Mouse (Mus musculus): ENCODE measurements around the gene Zfp609. TPM values are rescaled to one million over a fixed set of nuclear protein-coding genes. Genes with fewer than 3 reads are reported as not detected.
A peak's percentile ranks its signal among the peaks of the same experiment; 100 is the strongest.

Gene Zfp609
- total and polyA plus RNA-seq, 2 experiments from 2014 or later: 5.0 to 9.8 TPM

GRCm38 (mm10) chr9:65794313-65794712, 33.1 kb downstream of the Zfp609 start:
- Histone ChIP-seq H3K36me3 (ENCODE audit: insufficient read depth) (no peaks in the 10 kb centered on the region), H3K4me1 (ENCODE audit: insufficient read depth) (peaks cover 16% of the 10 kb centered on the region; the same call in 1 of the 2 replicates), H3K9ac (no peak overlapping the region), H3K9me3 (ENCODE audit: low read length) (no peaks in the 10 kb centered on the region), H3K4me3 (ENCODE audit: low read depth, low read length) (no peak overlapping the region), H3K4me2 (ENCODE audit: low read depth) (no peak overlapping the region), H3K27ac (ENCODE audit: low read depth, low read length) (no peak overlapping the region), H3K27me3 (ENCODE audit: insufficient read depth, low read length) (no peaks in the 10 kb centered on the region)
- WGBS: 29% methylated on average over 7 of the region's 7 CpGs
- no peak for ATAC-seq
- DNase-seq: no peak
- TF ChIP-seq CTCF (IDR thresholded peaks at IDR 0.05; ENCODE audit: low read depth): no peak

- no peak for TF ChIP-seq CTCF (IDR thresholded peaks at IDR 0.05; ENCODE audit: low read depth)
- no peak for DNase-seq
- H3K27ac ChIP-seq (ENCODE audit: low read depth, low read length): no peak overlapping the region
These were observed 33.9 kb downstream of the Zfp609 start for GRCm38 (mm10) chr9:65793506-65793905.

GRCm38 (mm10) chr9:65793086-65793485, 34.3 kb downstream of the Zfp609 start:
- H3K27ac ChIP-seq (ENCODE audit: low read depth, low read length): no peak overlapping the region
- peak; percentile 25; the same call in 1 of the 2 replicates for ATAC-seq
- H3K36me3 ChIP-seq (ENCODE audit: insufficient read depth): no peaks in the 10 kb centered on the region
- no peak overlapping the region for H3K4me3 ChIP-seq (ENCODE audit: low read depth, low read length)
- no peaks in the 10 kb centered on the region for H3K27me3 ChIP-seq (ENCODE audit: insufficient read depth, low read length)
- WGBS: 23% methylated on average over 3 of the region's 3 CpGs
- H3K4me2 ChIP-seq (ENCODE audit: low read depth): no peak overlapping the region
- TF ChIP-seq CTCF (IDR thresholded peaks at IDR 0.05; ENCODE audit: low read depth): no peak
- peaks cover 20% of the 10 kb centered on the region for H3K4me1 ChIP-seq (ENCODE audit: insufficient read depth)
- H3K9ac ChIP-seq: no peak overlapping the region
- DNase-seq: peak; percentile 33
- no peaks in the 10 kb centered on the region for H3K9me3 ChIP-seq (ENCODE audit: low read length)

More at GRCm38 (mm10) chr9:65793506-65793905, 33.9 kb downstream of the Zfp609 start:
- H3K4me1 ChIP-seq (ENCODE audit: insufficient read depth): peaks cover 16% of the 10 kb centered on the region
- H3K4me3 ChIP-seq (ENCODE audit: low read depth, low read length): no peak overlapping the region
- ATAC-seq: peak; percentile 45; the same call in 1 of the 2 replicates
- no peak overlapping the region for H3K9ac ChIP-seq
- H3K9me3 ChIP-seq (ENCODE audit: low read length): no peaks in the 10 kb centered on the region
- no peaks in the 10 kb centered on the region for H3K27me3 ChIP-seq (ENCODE audit: insufficient read depth, low read length)
- H3K36me3 ChIP-seq (ENCODE audit: insufficient read depth): no peaks in the 10 kb centered on the region
- no peak overlapping the region for H3K4me2 ChIP-seq (ENCODE audit: low read depth)
- 69% methylated on average over 3 of the region's 3 CpGs for WGBS

- Histone ChIP-seq H3K4me3 (ENCODE audit: low read depth, low read length) (no peak overlapping the region), H3K9ac (no peak overlapping the region), H3K4me1 (ENCODE audit: insufficient read depth) (peaks cover 32% of the 10 kb centered on the region), H3K27ac (ENCODE audit: low read depth, low read length) (no peak overlapping the region), H3K4me2 (ENCODE audit: low read depth) (no peak overlapping the region), H3K36me3 (ENCODE audit: insufficient read depth) (no peaks in the 10 kb centered on the region), H3K9me3 (ENCODE audit: low read length) (no peaks in the 10 kb centered on the region), H3K27me3 (ENCODE audit: insufficient read depth, low read length) (no peaks in the 10 kb centered on the region)
- no peak for ATAC-seq
- TF ChIP-seq CTCF (IDR thresholded peaks at IDR 0.05; ENCODE audit: low read depth): no peak
- no peak for DNase-seq
These were observed 35.5 kb downstream of the Zfp609 start for GRCm38 (mm10) chr9:65791846-65792245.

- Histone ChIP-seq H3K9ac (no peak overlapping the region), H3K27ac (ENCODE audit: low read depth, low read length) (0 out of 2 replicates have a peak overlapping the region, but pooled peaks have one; percentile 6), H3K9me3 (ENCODE audit: low read length) (no peaks in the 10 kb centered on the region), H3K4me2 (ENCODE audit: low read depth) (no peak overlapping the region), H3K36me3 (ENCODE audit: insufficient read depth) (no peaks in the 10 kb centered on the region), H3K4me3 (ENCODE audit: low read depth, low read length) (no peak overlapping the region), H3K27me3 (ENCODE audit: insufficient read depth, low read length) (no peaks in the 10 kb centered on the region), H3K4me1 (ENCODE audit: insufficient read depth) (peaks cover 35% of the 10 kb centered on the region)
- WGBS: 69% methylated on average over 4 of the region's 4 CpGs
- no peak for TF ChIP-seq CTCF (IDR thresholded peaks at IDR 0.05; ENCODE audit: low read depth)
- ATAC-seq (no peak), DNase-seq (no peak)
These were observed 36.3 kb downstream of the Zfp609 start for GRCm38 (mm10) chr9:65791106-65791505.

- Histone ChIP-seq H3K4me1 (ENCODE audit: insufficient read depth) (peaks cover 35% of the 10 kb centered on the region), H3K36me3 (ENCODE audit: insufficient read depth) (no peaks in the 10 kb centered on the region), H3K9ac (no peak overlapping the region), H3K27ac (ENCODE audit: low read depth, low read length) (no peak overlapping the region), H3K9me3 (ENCODE audit: low read length) (no peaks in the 10 kb centered on the region), H3K4me3 (ENCODE audit: low read depth, low read length) (no peak overlapping the region), H3K27me3 (ENCODE audit: insufficient read depth, low read length) (no peaks in the 10 kb centered on the region), H3K4me2 (ENCODE audit: low read depth) (no peak overlapping the region)
- no peak for ATAC-seq
- 95% methylated on average over 3 of the region's 3 CpGs for WGBS
- no peak for DNase-seq
- no peak for TF ChIP-seq CTCF (IDR thresholded peaks at IDR 0.05; ENCODE audit: low read depth)
These were observed 37.6 kb downstream of the Zfp609 start for GRCm38 (mm10) chr9:65789788-65790187.

- peaks cover 35% of the 10 kb centered on the region for H3K4me1 ChIP-seq (ENCODE audit: insufficient read depth)
- H3K4me2 ChIP-seq (ENCODE audit: low read depth): no peak overlapping the region
- H3K27ac ChIP-seq (ENCODE audit: low read depth, low read length): no peak overlapping the region
- no peak overlapping the region for H3K9ac ChIP-seq
- 55% methylated on average over 4 of the region's 4 CpGs for WGBS
- DNase-seq (no peak), ATAC-seq (no peak)
- H3K36me3 ChIP-seq (ENCODE audit: insufficient read depth): no peaks in the 10 kb centered on the region
- no peak for TF ChIP-seq CTCF (IDR thresholded peaks at IDR 0.05; ENCODE audit: low read depth)
- no peaks in the 10 kb centered on the region for H3K9me3 ChIP-seq (ENCODE audit: low read length)
- no peaks in the 10 kb centered on the region for H3K27me3 ChIP-seq (ENCODE audit: insufficient read depth, low read length)
- H3K4me3 ChIP-seq (ENCODE audit: low read depth, low read length): no peak overlapping the region
These were observed 38.8 kb downstream of the Zfp609 start for GRCm38 (mm10) chr9:65788556-65788955.

Data from forebrain, postnatal 0 days (tissue).